8 mouse cellular contexts compared by ENCODE assay signal in the genomic region with DNA sequence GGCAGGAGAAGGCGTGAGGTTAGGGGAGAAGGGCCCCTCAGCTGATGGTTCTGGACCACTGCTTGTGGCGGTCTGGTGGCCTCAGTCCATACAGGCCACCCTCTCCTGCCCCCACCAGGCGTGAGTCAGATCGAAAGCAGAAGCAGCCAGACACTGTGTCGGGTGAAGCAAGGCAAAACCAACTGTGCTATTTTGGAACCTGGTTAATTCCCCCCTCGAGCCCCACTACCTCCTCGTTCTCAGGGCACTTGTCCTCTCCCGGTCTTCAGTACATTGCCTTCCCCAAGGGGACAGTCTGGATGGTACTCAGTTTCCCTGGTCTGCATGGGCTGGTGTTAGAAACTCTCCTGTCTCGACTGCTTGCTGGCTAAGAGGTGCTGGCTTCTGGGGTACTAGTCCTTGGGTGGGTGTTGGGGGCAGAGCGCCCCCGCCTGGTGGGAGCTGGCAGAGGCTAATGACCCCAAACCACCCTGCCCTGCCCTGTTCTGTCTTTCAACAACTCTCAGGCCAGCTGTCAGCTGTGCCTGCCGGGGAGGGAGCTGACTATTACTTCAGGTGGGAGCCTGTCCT. TPM values are rescaled to one million over a fixed set of nuclear protein-coding genes. Genes with fewer than 3 reads are reported as not detected.
DNase-seq lines count a peak whose midpoint lies in the region; ATAC-seq and TF ChIP-seq lines count a peak whose summit lies in the region.

No protein-coding gene starts in this region.

- no peak for ATAC-seq in activated CD4-positive, CD25-positive, alpha-beta regulatory T cell, adult 4 months

- peak; percentile 96 for TF ChIP-seq CTCF in bone marrow macrophage, adult 2 months (IDR thresholded peaks at IDR 0.05; ENCODE audit: low read depth, low read length)

- H3K27ac ChIP-seq in bone marrow macrophage, adult 2 months (ENCODE audit: insufficient read depth, low read depth, low read length) = peak overlapping the region; percentile 99

- intact Hi-C loops in heart, postnatal 14 days (cut with DNase I) = no loop called here

- peaks cover 56% of the 10 kb centered on the region for H3K4me1 ChIP-seq in bone marrow macrophage, adult 2 months (ENCODE audit: control insufficient read depth, insufficient read depth, low read length)

- no peak for TF ChIP-seq POLR2A in bone marrow macrophage, adult 2 months (IDR thresholded peaks at IDR 0.05; ENCODE audit: borderline replicate concordance, low read depth, low read length)

- peak; percentile 87 for DNase-seq in layer of hippocampus, adult 9-11 months
- no peak for DNase-seq in layer of hippocampus, postnatal 36 days
- DNase-seq in heart, postnatal 14 days = peak; percentile 64 to 65
- peak; percentile 75 to 76 for DNase-seq in lung, postnatal 4 days
- peak; percentile 44 for DNase-seq in thymus, postnatal 25 days
- DNase-seq in Muller cell, postnatal 12 days (ENCODE audit: inconsistent ontology term) = no peak

- H3K4me3 ChIP-seq in bone marrow macrophage, adult 2 months (ENCODE audit: insufficient read depth, low read length) = peak overlapping the region; percentile 54

RNA-seq across cellular contexts. Expression of a gene that starts 32.0 kb away (rescaled TPM):
- 10 to 100 TPM; 11.5 to 13.9 TPM for total RNA-seq in layer of hippocampus, postnatal 36 days (2021)
- polyA plus RNA-seq in bone marrow macrophage, adult 2 months (2012; ENCODE audit: insufficient read depth, insufficient read length, missing spikeins) = 43.2 and 48.4 TPM in 2 replicates
- total RNA-seq in heart, postnatal 14 days (2021) = 10 to 100 TPM; 46.8 to 49.3 TPM
- polyA plus RNA-seq in activated CD4-positive, CD25-positive, alpha-beta regulatory T cell, adult 4 months (2017; shearing (Covaris generic)) = 10 to 100 TPM in 1 of 2 experiments, 1 to 10 TPM in 1; 8.7 to 14.9 TPM

RNA-seq across cellular contexts. Expression of a gene that starts 42.1 kb away (rescaled TPM):
- total RNA-seq in layer of hippocampus, postnatal 36 days (2021) = not detected
- polyA plus RNA-seq in bone marrow macrophage, adult 2 months (2012; ENCODE audit: insufficient read depth, insufficient read length, missing spikeins) = not detected in 2 replicates
- total RNA-seq in heart, postnatal 14 days (2021) = not detected
- polyA plus RNA-seq in activated CD4-positive, CD25-positive, alpha-beta regulatory T cell, adult 4 months (2017; shearing (Covaris generic)) = not detected

Comparison
In these comparisons a context has a peak if more than half of its experiments do, and no peak if none do; other contexts are left out.
1. DNase-seq: peak in layer of hippocampus, adult 9-11 months (single experiment), heart, postnatal 14 days (2 of 2), lung, postnatal 4 days (2 of 2) and thymus, postnatal 25 days (single experiment); none in layer of hippocampus, postnatal 36 days (0 of 2) and Muller cell, postnatal 12 days (single experiment).